Mouse (Mus musculus) olfactory bulb, adult 2 months (tissue): ENCODE measurements at regions not wholly inside any gene's neighbourhood (a gene's known extent, or its start where the extent isn't known, plus 50 kb on each side); places are given as distances from the start of the nearest gene placed in this dataset.

Experiments used
- CTCF ChIP-seq: fragments of 200-500 bp; IDR thresholded peaks from 2 replicates; pipeline ENCODE4 v1.5.1; 2012; ENCODE audit warnings: low read depth, mild to moderate bottlenecking, low read length, moderate library complexity; ENCODE audit not compliant: insufficient read depth
- POLR2A ChIP-seq: fragments of 200-500 bp; IDR thresholded peaks from 2 replicates; pipeline ENCODE4 v1.6.1; 2012; ENCODE audit warnings: mild to moderate bottlenecking, low read depth, low read length, moderate library complexity; ENCODE audit not compliant: insufficient read depth

DNA sequence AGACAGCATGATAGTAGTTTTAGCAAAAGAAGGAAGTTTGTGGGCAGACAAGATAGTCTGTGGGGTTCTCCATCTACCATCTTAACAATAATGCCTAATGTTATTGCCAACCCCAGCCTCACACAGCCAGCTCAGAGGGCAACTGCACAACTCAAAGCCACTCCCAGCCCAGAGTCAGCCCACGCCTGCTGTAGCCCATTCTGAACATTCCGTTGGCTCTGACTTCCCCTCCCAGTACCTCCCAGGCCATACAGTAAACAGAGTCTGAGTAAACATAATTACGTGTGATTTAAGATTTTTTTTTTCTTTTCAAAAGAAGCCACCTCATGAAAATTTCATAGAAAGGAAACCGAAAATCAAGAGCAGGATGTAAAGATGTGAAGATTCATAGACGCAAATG, 222.3 kb upstream of the Jarid2 start:
- TF ChIP-seq CTCF (no peak), POLR2A (no peak)
